Mouse (Mus musculus) spleen, postnatal 10 days (tissue): Measurements from ENCODE around the gene Slc25a12.

Experiments used
- DNase-seq, 2 experiments: peaks; one replicate each; pipeline ENCODE4 v3.0.0; 2021 to 2022; ENCODE audit warnings: low spot score in 2 of 2

The Slc25a12 gene

DNA sequence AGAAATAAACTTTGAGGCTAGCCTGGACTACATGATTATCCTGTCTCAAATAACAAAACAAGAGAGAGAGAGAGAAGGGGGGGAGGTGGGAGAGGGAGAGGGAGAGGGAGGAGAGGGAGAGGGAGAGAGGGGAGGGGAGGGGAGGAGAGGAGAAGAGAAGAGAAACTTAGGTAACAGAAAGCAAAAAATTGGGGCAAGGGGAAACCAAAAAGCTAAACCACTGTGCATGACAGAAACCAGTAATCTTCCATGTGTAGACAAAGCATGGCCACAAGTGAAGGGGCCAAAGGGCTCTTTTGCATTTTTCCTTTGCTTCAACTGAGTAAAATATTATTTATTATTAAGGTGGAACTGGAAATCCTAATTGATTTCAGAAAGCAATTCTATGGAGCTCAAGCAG is 61.2 kb downstream of the Slc25a12 start:
- DNase-seq, result no peak

DNA sequence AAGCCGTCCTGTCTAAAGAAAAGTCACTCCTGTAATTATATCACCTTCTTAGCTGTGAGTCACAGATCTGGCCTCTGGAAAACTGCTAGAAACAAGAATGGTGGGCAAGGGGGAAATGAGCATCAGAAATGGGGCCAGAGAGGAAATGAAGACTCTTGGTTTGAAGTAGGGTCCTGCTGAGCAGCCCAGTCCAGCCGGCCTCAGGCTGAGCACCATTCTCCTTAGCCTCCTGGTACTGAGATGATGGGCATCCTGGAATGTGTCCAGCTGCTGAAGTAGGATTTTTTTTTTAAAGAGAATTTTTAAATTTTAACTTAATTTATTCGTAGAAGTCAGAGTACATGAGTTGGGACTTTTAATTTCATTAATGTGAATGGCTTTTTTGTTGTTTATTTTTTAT is 62.7 kb downstream of the Slc25a12 start:
- no peak for DNase-seq

DNA sequence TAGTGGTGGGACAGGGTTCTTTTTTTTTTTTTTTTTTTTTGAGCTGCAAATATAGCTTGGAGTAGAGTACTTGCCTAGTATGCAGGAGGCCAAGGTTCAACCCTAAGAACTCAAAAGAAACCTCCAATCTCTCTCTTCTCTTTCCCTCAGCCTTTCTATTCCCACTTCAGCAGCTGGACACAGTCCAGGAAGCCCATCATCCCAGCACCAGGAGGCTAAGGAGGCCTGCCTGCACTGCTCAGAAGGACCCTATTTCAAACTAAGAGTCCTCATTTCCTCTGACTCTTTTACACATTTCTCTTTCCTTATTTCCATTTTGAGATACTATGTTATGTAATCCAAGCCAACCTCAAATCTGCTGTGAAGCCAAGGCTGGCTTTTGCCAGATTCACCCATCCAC is 64.3 kb downstream of the Slc25a12 start:
- no peak for DNase-seq

DNA sequence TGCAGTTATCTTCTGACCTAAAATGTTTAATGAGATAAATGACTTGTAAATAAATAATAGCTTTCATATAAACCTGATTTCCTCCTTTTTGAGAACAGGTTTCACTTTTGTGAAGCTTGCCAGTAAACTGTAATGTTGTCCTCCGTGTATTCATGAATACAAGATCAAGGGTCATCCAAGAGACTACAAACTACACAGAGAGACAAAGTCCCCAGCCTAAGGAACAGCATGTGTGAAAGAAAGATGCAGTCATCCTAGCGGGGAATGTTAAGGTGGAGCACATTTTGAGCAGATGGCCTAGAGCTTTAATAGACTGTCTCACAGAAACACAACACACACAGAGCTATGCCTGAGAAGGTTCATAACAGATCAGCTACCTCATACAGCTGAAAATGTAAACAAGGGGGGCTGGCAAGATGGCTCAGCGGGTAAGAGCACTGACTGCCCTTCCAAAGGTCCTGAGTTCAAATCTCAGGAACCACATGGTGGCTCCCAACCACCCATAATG is 65.3 kb downstream of the Slc25a12 start:
- no peak for DNase-seq

DNA sequence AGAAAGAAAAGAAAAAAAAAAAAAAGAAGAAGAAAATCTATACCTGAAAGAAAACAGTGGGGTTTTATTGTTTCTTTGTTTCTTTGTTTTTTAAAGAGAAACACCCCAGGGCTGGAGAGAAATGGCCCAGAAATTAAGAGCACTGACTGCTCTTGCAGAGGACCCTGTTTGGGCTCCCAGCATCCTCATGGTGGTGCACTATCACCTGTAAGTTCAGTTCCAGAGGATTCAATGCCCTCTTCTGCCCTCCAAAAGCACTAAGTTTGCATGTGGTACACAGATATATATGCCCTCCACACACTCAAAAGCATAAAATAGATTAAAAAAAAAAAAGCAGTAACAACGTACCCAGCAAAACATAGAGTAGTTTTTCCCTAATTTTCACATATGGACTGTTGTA is 68.8 kb downstream of the Slc25a12 start:
- peak in 1 of 2 experiments; percentile 34 for DNase-seq

DNA sequence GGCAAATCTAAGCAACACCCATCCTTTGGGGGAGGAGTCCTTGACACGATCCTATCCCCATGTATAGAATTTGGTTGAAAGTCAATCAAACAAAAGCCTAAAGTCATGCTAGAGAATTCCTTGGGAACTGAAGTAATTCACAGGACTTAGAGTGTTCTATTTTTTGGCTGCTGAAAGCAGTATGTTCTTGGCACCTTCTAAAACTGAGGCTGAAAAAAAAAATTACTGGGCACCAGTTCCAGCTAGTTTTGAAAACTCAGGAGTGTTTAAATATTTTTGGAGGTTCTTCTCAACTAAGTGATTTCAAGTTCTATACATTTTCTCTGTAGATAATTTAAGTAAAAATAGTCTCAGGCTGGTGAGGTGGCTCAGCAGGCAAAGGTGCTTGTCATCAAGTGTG is 70.0 kb downstream of the Slc25a12 start:
- DNase-seq, result no peak

DNA sequence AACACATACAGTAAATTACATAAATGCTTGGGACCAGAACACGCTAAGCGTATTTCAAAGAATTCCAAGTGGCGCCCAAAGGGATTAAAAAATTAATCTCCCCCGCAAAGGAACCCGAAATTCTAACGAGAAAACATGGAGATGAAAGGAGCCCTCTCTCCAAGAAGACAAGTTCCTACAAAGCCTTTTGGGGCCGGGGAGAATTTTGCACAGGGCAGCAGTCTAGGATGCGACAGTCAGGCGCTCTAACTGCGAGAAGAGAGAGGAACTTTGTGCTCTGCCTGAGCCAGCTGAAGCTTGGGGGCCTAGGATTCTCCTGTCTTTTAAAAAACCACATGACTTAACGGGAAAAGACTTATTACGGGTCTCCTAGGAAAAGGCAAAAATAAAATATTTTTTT is 71.7 kb downstream of the Slc25a12 start:
- no peak for DNase-seq

DNA sequence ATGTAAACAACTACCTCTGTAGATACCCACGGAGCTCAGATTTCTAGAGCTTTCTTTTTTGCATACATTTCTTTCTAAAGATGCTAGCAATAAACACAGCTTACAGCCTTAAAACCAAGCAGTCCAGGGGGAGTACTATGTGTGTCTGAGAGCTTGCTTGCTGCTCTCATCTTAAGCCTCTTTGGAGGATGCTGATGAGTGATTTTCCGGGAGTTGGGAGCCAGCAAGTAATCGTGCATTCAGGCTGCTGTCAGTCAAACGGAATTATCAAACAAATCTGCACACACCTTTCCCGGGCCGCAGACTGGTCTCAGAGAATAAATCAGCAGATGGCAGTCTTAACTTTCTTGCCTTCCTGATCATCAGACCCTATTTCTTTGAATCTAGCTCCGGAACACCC is 73.1 kb downstream of the Slc25a12 start:
- DNase-seq, result no peak

DNA sequence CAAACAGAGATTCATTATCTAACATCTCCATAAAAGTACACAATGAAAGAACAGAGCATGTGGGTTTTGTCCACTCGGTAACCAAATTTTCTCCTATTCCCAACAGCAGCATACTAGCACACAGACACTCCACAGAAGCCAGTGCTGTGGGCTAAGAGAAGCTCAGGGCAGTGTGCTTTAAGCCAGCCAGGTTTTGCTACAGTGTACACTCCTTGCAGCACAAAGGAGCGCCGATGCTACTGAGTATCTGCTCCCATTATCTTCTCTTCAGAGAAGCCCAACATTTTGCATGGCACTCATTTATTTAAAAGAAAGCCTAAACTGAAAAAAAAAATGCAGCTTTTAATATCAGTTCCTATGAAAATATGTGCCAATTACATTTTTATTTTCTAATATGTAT is 73.6 kb downstream of the Slc25a12 start:
- DNase-seq, result no peak

DNA sequence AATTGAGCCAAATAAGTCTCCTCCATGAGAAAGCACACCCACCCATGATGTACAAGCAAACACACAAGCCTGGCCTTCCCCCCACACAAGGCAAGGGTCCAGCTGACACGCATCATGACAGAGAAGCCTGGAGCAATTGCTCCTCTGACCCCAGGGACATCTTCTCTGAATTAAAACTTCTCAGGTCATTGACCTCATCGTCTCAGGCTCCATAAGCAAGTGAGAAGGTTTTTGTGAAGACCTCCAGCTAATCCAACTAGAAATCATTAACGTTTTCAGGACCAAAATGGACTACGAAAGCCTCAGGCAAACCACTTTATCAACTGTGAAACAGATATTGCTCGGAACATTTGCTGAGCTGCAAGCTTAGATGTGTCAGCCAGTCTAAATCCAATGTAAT is 76.0 kb downstream of the Slc25a12 start:
- no peak for DNase-seq

DNA sequence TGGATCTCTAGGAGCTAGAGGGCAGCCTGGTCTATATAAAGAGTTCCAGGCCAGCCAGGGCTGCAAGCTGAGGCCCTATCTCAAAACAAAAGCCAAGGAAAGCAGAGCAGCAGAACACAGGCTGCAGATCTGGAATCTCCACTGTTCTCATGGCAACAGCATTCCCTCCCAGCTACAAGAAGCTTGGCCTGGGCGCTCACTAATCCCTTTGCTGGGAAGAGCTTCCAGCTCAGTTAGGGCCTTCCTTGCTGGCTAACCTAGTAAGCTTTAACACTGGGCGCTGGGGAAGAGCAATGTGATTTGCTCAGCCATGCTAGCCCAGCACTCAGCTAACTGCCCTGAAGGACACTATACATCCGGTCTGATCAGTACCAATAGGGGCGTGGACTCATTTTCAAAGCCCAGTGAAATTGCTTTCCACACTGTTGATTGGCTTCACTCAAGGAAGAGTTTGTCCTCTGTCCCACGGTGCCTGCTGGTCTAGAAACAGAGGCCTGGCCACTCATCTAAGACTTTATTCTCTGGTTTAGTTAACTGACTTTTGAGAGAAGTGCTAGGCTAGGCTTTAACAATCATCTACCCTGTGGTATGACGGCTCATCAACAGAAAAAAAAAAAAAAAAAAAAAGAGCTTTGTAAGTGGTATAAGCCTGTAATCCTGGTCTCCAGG is 77.3 kb downstream of the Slc25a12 start:
- DNase-seq, result no peak

DNA sequence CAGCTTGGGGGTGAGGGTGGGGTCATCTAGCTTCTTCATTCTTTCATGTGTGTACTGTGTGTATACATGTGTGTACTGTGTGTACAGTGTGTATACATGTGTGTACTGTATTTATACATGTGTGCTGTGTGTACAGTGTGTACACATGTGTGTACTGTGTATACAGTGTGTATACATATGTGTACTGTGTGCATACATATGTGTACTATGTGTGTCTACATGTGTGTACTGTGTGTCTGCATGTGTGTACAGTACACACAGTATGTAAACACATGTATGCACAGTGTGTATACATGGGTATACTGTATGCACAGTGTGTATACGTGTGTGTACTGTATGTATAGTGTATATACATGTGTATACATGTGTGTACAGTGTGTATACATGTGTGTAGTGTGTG is 85.6 kb downstream of the Slc25a12 start:
- no peak for DNase-seq

DNA sequence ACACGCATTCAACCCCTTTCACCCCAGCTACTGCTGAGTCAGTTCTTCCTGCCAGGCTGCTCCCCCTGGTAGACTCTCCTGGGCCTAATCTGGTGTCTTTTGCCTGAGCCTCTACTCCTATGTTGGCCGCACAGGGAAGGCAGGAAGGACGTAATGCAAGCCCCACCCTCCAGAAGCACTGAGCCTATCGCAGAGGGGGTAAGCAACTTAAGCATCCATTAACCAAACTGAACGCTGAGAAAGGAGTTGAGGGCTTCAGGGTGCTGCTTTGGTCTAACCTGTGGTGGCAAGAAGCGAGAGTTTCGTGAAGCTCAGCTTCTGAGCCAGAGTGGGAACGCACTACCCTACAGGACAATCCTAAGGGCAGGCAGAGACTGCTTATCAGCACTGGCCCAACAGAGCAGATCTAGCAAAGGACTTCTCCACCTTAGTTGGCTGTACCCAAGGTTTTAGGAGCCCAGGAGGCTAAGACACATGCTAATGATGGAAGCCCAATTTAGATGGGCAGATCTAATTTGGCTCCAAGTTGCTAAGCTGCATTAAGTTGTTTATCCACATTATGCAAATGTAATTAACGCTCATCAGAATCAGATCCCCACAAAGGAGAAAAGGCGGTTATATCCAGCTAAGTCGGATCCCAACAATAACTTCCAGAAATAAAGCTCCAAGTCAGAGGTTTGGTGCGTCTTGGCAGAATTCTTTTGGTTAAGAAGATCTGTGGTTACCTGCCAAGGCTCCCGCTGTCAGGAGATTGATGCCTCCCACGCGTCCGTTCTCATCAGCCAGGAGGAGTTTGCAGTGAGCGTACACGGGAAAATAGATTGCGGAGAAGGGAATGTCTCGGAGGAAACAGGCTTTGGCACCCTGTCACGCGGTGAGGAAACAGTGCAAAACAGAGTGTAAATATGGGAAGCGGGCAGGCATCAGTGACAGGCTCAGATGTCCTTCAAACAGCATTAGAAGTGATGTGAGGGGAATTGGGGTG is 88.5 kb downstream of the Slc25a12 start:
- no peak for DNase-seq

DNA sequence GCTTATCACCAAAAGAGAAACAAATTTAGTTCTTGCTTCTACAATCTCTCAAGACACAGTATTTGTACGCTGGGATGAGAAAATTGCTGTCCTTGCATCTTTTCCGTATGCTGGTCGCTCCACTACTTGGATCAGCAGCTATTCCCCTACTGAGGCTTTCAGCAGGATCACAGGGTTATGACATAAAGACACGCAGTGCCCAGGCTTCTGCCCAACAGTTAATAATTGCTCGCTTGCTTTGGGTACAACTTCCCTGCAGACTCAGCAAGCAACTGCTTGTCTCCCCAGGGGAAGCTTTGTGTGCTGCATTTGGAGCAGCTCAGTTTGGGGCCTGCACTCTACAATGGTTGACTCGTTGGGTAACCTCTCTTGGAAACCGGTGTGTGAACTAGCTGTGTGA is 91.8 kb downstream of the Slc25a12 start:
- no peak for DNase-seq

DNA sequence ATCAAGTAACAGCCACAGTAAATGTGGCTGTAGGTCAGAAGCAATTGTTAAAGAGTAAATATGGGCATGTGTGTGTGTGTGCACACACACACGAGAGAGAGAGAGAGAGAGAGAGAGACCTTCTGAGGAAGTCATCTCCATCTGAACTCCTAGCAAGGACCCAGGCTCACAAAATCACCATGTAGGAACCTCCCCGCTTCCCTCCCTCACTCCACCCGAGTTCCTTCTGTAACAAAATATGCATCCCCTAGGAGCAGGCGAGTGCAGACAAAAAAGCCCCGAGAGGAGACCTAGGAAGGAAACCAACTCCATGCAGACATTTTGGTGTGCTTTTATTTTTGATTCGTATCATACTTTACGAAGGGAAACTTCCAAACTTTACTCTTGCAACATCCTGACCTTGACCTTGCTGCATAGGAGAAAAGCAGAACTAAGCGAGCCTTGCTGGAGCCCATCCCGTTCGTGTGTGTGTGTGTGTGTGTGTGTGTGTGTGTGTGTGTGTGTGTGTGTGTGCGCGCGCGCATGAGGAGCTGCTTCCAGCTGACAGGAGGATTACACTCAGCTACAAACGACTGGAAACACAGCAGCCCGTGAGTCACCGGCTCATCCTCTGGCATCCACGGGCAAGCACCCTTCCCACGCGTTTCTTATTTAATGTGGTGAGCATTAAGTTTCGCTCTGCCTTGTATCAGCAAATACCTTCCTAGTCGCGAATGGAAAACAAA is 93.4 kb downstream of the Slc25a12 start:
- peak in 1 of 2 experiments; percentile 52 for DNase-seq

DNA sequence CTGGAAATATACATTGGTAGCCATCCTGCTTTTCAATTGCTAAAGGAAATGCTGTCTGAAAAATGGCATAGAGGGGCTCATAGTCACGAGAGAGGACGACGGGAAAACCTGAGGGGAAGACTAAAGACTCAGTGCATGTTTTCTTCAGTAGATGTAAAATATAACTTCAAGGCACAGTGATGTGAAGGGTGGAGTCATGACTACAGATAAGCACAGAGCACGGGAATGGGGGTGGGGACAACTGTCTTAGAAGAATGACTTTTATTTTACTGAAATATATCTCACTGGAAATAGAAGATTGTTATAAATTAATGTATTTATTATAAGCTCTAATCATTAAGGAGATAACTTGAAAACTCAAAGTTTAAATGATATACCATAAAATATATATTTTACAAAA is 97.5 kb downstream of the Slc25a12 start:
- no peak for DNase-seq

DNA sequence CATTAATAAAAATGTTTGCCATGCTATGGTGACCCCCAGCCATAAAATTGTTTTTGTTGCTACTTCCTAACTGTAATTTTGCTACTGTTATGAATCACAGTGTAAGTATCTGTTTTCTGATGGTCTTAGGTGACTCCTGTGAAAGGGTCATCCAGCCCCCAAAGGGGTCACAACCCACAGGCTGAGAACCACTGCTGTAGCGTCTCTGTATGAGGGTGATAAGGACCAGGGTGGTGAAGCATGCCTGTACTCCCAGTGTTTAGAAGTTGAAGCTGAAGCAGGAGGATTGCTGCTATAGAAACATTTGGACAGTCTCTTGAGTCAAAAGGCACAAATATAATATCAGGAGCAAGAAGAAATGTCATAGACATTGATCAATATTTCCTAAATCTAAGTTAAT is 98.2 kb downstream of the Slc25a12 start:
- no peak for DNase-seq

DNA sequence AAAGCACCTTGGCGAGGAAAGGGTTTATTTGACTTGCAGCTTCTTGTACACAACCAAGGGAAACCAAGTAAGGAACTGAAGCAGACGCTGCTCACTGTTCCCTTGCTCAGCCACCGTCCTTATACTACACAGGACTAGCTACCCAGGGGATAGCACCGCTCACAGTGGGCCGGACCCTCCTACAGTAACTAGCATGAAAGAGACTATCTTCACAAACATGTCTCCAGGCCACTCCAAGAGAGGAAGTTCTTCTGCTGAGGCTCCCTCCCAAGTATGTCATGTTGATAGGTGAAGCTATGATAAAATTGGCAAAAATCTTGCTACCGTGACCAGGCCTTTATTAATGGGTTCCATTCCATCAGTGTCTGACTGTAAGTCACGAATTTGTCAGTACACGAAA is 98.9 kb downstream of the Slc25a12 start:
- DNase-seq, result no peak

DNA sequence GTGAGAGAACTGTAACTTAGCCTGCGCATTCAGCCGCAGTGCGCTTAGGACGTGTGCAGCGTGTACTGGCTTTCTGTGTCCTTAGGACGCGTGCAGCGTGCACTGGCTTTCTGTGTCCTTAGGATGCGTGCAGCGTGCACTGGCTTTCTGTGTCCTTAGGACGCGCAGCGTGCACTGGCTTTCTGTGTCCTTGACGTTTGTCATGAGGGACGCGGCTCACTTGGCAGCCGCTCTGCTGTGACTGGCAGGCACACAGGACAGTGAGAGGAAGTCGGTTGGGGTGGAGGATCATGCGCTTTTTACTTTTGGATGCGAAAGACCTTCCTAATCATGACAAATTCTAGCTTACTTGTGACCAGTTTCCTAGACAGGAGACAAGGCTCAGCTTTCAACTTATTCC is 103.0 kb downstream of the Slc25a12 start:
- DNase-seq, result no peak

DNA sequence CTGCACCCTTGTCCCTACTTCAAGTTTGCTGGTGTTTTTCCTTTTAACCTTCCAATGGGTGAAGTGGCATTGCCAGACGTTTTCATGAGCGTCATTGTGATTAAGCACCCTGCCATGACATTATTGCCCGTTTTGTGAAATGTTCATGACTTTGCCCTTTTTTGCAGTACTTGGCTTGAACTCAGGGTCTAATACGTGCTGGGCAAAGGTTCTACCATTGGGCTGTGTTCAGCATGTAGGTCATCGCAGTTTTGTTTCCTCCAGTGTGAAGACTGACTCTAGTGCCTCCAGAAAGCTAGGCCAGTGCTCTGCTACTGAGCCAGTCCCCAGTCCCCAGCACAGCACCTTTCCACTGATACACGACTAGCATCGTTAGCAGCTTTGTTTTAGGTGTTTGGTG is 111.0 kb downstream of the Slc25a12 start:
- DNase-seq, result no peak

DNA sequence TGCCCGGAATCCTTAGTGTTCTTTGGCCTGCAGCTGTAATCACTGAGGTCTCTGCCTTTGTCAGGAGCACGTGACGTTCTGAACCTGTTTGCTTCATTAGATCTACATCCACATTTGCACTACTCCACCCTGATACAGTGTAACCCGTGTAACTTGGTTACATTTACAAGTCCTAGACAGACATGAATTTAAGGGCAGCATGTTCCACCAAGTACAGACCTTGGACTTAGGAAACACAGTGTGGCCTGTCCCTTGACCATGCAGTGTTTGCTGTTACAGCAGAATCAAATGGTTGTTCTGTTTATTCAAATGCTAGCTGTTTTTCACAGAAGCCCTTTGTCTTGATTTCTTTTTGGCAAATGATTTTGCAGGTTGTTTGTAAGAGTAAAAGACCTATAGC is 112.7 kb downstream of the Slc25a12 start:
- DNase-seq, result no peak

DNA sequence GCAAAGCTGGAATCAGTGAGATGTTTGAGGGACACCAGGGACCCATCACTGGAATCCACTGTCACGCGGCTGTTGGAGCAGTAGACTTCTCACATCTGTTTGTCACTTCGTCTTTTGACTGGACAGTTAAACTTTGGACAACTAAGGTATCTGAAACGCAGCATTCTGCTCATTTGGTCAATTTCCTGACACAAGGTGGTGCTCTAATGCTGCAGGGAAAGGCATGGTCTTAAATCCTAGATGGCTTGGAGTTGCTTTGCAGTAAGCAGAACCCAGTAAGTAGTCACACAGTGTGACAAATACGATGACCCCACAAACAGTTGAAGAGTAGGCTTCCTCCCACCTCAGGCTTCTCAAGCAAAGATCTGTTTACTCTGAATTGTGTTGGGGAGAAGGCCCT is 116.7 kb downstream of the Slc25a12 start:
- no peak for DNase-seq
